Mouse (Mus musculus): Measurements from ENCODE around the gene Arhgef18. TPM values are rescaled to one million over a fixed set of nuclear protein-coding genes. Genes with fewer than 3 reads are reported as not detected.

Arhgef18 gene
- total RNA-seq, 2 experiments from 2014 or later: 37.1 to 38.9 TPM

DNA sequence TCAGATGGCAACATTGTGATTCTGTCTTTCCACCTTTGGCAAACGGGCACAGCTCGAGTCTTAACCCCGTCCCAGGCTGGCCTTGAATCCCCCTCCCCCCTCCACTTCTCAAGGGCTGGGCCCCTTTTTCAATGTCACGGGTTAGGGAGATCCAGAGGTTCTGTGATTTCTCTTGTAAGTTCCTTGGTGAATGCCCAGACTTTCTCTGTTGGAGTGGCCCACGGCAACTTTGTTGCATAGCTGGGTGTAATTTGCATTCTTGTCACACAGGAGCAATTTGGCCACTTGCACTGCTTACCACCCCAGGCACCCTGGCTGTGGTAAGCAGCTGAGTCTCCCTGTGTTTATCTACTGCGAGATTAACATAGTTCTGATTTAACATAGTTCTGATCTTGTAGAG lies 1.8 kb downstream of the Arhgef18 start:
- peak; percentile 9 for DNase-seq
- intact Hi-C loops (cut with DNase I): no loop called here

DNA sequence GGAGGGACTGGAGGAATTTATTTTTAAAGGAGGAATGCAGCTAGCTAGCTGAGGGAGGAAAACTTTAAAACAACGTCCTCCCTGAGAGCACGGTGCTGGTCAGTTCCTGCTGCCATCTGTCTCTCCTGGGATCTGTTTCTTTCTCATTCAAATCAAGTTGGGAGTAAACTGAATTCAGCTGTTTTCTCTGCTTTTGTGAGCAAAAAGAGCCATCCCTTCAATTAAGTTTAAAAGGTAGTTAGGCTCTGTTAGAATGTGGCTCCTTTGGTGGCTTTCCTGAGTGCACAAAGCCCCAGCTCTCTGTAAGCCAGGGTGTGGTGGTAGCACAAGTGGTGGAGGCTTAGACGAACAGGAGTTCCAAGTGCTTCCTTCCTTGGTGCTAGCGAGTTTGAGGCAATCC lies 2.4 kb downstream of the Arhgef18 start:
- intact Hi-C loops (cut with DNase I): no loop called here
- no peak for DNase-seq

DNA sequence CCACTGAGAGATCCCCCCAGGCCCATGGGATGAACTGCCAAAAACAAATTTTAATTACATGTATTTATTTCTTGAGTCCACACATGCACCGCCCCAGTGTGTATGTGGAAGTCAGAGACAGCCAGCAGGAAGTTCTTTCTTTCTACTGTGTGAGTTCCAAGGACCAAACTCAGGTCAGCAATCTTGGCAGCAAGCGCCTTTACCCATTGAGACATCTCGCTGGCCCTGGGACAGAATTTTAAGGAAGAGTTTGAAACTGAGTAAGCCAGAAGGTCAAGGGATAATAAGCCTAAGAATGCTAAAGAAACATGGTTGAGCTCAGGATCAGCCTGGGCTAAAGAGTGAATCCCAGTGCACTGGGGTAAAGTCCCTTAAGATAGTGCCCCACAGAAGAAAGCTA lies 4.8 kb downstream of the Arhgef18 start:
- intact Hi-C loops (cut with DNase I): no loop called here
- no peak for DNase-seq

DNA sequence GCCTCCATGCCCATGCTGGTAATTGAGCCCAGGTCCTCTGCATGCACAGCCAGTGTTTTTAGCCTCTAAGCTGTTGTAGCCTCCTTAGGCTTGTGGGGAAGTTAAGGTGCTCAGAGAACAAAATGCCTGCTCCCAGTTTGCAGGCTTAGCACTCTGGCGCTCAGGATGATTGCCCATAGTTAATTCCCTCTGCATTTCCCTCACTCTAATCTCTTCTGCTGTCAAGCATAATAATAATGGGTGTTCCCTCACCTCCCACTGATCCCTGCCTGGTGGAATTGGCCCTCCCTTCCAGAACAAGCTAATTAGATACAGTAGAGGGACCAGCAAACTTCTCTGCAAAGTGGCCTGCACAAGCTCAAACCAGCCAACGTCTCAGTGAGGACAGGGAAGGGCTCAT lies 7.7 kb downstream of the Arhgef18 start:
- intact Hi-C loops (cut with DNase I): no loop called here

DNA sequence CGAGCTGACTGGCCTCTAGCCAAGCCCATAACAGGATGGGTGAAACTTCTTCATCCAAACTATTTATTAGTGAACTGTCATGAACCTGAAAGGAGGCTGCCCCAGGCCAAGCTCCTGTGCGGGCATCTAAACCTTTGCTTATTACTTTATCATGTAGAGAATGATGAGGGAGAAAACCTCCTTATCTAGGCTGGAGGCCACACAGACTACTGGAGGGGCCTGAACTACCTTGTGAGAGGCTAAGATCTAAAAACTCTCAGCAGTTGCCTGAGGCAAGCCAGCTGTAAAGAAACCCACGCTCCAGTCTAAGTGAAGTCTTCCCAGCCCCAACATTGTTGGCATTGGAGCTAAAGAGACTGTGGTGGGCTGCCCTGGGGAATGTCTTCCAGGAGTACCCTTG lies 14.6 kb downstream of the Arhgef18 start:
- intact Hi-C loops (cut with DNase I): no loop called here
- DNase-seq: no peak

More for the DNA sequence above, 7.7 kb downstream of the Arhgef18 start:
- no peak for DNase-seq

DNA sequence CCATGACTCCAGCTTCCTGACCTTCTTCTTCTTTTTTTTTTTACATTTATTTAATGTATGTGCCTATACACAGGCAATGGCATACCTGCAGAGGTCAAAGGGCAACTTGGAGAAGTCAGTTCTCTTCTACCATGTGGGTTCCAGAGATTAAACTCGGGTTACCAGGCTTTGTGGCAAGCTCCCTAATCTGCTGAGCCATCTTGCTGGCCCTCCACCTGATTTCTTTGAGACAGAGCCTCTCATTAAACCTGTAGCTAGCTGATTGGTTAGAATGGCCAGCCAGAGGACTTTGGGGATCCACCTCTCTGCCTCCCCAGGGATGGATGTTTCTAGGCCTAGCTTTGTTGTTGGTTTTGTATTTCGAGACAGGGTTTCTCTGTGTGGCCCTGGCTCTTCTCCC lies 18.3 kb downstream of the Arhgef18 start:
- intact Hi-C loops (cut with DNase I): no loop called here

DNA sequence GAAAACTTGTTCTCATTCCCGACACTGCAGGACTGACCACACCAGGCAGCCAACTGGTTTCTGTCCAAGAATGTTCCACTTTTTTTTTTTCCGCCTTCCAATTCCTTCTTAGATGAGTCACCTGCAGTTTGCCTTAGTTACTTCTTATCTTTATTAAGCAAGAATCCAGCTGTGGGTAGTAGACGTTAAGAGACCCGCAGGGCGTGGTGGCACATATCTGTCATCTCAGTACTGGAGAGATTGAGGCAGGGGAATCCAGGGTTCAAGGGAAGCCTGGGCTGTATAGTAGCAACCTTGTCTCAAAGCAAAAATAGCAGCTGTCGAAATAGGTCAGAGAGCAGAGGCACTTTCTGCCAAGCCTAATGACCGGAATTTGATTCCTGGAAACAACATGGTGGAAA lies 19.1 kb downstream of the Arhgef18 start:
- no peak for DNase-seq
- intact Hi-C loops (cut with DNase I): no loop called here

More for the DNA sequence above, 18.3 kb downstream of the Arhgef18 start:
- DNase-seq: no peak

DNA sequence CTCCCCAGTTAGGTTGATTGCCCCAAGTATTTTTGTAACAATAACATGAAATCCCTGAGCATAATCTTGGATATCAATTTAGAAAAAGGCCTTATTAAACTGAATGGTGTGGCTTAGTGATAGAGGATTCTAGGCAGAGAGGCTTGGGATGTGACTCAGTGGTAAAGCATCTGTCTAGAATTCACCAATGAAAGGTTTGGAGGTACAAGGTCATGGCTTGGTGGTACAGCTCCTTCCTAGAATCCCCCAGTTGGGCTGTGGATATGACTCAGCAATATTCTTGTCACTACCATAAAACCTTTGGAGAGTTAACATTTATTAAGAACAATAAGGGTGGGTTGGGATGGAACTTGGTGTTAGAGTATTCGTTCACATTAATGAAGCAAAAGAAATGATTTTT lies 20.0 kb downstream of the Arhgef18 start:
- no peak for DNase-seq
- intact Hi-C loops (cut with DNase I): no loop called here

DNA sequence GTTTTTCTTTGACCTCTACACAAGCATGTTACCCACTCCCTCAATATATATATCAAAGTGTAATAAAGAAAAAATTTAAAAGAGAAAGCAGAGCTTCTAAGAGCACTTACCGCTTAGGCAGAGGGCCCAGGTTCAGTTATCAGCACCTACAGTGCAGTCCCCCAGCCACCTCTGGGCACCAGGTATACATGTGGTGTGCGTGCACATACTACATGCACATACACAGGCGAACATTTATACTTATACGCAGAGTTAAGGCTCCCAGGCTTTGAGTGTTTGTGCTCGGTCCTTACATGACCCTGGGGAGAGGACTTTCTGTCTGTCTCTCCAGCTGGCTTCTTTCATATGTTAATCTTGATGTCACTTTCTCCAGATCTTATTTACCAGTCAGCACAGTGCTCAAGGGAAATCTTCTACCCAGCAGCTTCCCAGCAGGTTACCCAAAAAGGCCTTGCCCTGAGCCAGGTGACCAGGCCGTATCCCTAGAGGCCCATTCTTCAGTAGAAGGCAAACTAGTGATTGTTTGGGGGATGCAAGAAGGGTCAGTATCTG lies 21.9 kb downstream of the Arhgef18 start:
- intact Hi-C loops (cut with DNase I): no loop called here
- no peak for DNase-seq

DNA sequence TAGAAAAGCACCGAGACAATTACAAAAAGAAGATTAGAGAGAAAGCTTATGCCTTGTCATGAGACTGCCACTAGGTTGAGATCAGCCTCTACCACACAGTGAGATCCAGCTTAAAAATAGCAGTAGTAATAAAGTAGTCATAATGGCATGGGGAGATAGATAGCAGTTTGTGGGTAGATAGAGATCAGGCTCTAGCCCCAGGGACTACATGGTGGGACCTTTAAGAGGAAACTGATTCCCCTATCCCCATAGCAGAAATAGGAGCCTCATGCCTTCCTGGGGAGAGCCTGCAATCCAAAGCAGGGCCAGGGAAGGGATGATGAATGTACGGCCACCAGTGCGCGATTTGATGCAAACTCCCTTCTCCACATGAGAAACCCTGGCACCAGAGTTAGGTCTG lies 22.5 kb downstream of the Arhgef18 start:
- DNase-seq: no peak
- intact Hi-C loops (cut with DNase I): no loop called here

DNA sequence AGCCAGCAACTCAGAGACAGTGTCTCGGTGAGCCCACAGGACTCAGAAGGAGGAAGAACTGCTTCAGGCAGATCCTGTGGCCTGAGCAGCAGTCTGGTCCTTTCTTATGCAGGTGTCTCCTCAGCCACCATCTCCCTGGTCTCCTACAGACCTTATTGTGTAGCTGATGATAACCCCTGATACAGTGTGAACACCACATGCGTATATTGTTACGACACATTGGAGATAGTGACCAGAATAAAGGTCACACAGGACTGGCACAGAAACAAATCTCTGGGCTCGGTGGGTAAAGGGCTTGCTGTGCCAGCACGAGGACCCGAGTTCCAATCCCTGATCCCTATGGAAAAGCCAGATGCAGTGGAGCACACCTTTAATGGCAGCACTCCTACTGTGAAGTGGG lies 22.9 kb downstream of the Arhgef18 start:
- no peak for DNase-seq
- intact Hi-C loops (cut with DNase I): no loop called here

DNA sequence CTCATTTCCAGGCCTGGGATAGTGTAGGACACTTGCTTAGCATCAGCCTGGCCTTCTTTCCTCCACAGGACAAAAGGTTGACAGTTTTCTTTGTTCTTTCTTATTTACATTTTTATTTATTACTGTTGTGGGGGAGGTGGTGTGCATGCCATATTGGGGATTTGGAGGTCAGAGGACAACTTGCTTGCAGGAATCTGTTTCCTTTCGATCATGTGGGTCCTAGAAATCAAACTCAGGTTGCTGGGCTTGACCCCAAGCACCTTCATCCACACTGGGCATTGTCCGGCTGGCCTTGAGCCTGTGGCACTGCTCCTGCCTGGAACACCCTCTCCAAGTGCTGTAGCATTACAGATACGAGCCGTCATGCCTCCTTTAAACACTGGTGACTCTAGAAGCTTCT lies 24.0 kb downstream of the Arhgef18 start:
- DNase-seq: no peak
- intact Hi-C loops (cut with DNase I): no loop called here

DNA sequence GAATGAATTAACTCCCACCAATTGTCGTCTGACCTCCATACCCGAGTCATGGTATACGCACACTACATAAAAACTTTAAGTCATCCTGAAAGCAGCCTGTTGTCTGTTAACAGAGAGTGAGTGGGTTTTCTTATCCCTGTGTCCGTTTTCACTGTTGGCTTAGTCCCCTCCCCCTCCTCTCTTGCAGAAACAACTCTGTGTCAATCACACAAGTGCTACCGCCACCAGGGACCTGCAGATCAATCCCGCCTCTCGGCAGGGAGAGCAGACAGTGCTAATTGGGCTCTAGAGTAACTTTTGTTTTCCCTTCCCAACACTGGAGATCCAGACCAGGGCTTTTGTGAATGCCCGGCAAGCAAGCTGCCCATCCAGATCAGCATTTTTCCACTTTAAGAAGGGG lies 24.6 kb downstream of the Arhgef18 start:
- no peak for DNase-seq
- intact Hi-C loops (cut with DNase I): no loop called here

DNA sequence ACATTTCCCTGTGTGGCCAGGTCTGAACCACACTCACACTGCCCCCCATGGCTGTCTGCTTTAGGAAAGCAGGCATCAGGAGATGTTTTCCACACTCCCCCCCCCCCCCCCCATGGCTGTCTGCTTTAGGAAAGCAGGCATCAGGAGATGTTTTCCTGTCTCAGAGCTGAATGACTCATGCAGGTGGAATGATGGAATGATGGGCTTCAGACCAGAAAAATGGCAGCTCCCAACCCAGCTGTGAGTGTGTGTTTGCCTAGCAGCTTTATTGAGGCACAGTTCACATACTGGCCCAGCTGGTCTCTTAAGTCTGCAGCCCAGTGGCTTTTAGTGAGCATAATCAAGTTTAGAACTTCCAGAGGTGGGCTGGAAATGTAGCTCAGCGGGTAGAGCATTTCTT lies 25.3 kb downstream of the Arhgef18 start:
- no peak for DNase-seq
- intact Hi-C loops (cut with DNase I): no loop called here

DNA sequence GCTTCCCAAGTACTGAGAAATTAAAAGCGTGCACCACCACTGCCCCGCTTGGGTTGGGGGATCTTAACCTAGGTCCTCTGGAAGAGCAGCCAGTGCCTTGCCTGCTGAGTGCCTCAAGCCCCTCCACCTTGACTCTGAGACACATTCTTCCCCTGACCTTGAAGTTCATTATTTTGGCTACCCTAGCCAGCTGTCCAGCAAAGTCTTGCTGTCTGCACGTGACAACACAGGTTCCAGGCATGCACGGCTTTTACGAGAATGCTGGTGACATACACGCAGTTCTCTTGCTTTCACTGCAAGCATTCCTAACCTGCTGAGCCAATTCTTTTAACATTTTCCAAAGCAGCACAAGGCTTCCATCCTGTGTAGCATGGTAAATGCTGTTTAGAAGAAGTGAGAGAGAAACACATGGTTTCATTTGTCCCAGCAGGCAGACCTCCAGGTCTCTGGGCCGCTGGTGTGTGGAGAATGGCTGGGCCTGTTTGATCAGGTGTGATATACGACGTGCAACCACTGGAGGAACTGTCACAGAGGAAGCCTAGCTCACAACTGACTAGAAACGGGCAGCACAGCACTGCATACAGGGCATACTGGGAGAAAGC lies 27.4 kb downstream of the Arhgef18 start:
- no peak for DNase-seq
- intact Hi-C loops (cut with DNase I): no loop called here

DNA sequence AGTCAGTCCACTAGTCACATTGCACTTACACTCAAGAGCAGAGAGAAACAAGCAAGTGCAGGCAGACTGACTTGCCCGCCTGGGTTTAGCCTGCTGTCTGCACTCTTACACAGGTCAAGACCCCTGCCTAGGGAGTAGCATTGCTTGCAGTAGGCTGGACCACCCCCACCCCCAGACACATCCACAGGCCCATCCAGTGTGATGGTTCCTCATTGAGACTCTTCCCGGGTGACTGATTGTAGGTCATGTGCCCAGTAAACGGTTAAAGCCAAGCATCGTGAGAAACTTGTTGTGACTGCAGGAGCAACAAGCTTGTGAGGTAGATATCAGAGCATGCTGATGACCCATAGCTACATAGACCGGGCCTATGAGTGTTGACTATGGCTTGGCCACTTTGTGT lies 28.7 kb downstream of the Arhgef18 start:
- no peak for DNase-seq

DNA sequence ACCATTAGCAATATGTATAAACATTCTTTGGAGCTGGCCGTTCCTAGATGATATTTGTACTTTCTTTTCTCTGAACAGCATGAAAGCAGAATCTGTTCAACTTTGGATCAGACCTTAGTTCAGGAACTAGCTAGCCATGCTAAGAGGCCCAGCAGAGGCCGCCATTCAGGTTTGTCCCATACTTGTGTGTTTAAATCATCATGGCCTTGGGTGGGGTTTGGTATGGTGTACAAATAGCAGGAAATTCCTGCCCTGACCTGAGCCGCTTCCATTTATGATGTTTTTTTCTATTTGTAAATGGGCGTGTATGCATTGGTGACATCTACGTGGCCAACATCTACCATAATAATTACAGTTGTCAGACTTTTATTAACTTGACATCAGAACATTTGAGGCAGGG lies 32.4 kb downstream of the Arhgef18 start:
- intact Hi-C loops (cut with DNase I): no loop called here
- DNase-seq: no peak

More for the DNA sequence above, 28.7 kb downstream of the Arhgef18 start:
- intact Hi-C loops (cut with DNase I): no loop called here

DNA sequence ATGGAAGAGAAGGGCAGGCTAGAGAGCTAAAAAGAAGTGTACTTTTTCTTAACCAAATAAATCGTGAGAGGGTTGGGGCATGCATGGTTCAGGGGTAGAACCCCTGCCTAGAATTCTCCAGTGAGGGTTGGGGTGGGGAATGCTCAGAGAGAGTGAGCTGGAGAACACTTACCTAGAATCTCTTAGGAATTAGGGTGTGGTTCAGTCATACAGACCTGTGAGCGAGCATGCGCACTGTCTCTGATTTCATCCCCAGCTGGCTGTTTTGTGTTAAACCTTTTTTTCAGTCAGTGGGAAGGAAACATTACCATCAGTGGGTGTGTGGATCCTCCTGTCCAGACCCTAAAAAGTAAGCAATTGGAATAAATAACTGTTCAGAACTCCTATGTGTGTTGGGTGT lies 33.4 kb downstream of the Arhgef18 start:
- intact Hi-C loops (cut with DNase I): no loop called here
- DNase-seq: no peak

DNA sequence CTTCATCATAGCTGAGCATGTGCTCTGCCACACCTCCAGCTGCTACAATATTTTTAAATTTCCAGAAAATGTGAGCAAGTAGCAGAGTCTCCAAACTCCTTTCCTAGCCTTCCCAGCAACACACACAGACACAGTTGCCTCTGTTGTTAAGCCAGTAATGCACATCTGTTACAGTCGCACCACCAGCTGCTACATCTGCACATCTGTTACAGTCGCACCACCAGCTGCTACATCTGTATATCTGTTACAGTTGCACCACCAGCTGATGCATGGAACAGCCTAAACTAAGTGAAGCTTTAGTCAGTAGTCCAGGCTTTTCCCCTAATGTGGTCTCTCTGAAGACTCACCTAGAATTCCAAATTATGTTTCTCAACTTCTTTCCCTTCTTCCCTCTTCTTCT lies 35.6 kb downstream of the Arhgef18 start:
- no peak for DNase-seq
- intact Hi-C loops (cut with DNase I): no loop called here

DNA sequence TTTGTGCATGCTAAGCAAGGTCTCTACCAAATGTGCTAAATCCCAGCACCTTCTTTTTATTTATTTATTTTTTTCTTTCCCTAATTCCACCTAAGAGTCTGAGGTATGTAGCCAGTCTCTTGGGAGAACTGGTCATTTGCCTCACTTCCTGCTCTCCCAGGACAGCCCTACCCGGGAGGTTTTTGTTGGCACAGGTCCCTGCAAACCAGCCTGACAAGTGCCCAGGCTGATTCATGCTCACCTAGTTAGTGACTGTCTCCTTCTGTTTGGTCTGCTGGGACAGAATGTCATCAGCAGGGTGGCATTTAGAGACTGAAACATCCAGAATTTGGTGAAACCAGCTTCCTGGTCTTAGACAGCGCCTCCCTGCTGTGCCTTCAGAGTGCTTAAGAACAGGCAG lies 37.2 kb downstream of the Arhgef18 start:
- intact Hi-C loops (cut with DNase I): no loop called here
- DNase-seq: no peak

DNA sequence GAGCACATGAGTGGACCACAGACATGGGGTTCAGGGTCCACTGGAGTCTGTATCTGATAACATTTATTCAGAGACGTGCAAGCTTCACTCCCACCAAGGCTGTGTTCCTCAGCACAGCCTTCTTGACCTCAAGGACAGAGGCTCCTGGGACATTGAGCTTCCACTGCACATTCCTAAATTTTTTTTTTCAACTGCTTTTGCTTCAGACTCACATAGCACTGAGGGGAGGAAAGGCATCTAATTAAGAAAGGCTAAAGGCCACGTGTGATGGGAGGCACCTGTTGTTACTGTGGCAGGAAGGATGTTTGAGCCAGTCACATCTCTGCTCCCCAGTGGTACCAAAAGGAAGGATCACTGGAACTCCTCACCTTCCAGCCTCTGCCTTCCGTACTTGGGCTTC lies 38.3 kb downstream of the Arhgef18 start:
- intact Hi-C loops (cut with DNase I): no loop called here
- DNase-seq: no peak

DNA sequence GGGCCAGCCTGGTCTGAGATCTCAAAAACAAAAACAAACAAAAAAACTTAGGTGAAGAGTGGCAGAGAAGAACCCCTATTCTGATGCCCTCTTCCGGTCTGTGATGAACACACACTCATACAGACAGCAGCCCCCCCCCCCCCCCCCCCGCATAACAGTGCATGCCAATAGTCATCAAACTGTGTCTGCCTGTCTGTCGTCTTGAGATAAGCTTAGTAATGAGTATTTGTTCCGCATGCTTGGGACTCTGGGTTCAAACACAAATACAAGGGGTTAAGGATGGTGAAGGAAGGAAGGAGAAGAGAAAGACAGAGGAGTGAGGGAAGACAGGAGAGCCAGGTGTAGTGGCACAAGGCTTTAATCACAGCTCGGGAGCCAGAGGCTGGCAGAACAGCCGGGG lies 43.7 kb downstream of the Arhgef18 start:
- intact Hi-C loops (cut with DNase I): no loop called here
- no peak for DNase-seq

DNA sequence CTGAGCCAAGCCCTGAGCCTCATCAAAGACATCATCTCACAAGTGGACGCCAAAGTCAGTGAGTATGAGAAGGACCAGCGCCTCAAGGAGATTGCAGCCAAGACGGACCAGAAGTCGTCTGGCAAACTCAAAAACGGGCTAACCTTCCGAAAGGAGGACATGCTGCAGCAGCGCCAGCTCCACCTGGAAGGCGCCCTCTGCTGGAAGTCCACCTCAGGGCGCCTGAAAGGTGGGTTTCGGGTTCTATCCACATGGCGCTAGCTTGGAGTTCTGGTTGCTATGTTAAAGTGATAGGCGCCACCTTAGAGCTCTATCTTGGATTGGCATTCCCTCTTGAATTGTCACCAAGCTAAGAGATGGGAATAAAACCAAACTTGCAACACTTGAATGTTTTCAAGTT lies 46.7 kb downstream of the Arhgef18 start:
- intact Hi-C loops (cut with DNase I): no loop called here
- DNase-seq: no peak
